Mouse (Mus musculus): Measurements from ENCODE around the gene Rbp7. TPM values are rescaled to one million over a fixed set of nuclear protein-coding genes. Genes with fewer than 3 reads are reported as not detected.
"Not testable (repeated sequence)": the region's sequence is repeated elsewhere in the genome, so short reads cannot be mapped to it uniquely, and the experiment has no call there.

The Rbp7 gene
- not detected for total RNA-seq (2022)

DNA sequence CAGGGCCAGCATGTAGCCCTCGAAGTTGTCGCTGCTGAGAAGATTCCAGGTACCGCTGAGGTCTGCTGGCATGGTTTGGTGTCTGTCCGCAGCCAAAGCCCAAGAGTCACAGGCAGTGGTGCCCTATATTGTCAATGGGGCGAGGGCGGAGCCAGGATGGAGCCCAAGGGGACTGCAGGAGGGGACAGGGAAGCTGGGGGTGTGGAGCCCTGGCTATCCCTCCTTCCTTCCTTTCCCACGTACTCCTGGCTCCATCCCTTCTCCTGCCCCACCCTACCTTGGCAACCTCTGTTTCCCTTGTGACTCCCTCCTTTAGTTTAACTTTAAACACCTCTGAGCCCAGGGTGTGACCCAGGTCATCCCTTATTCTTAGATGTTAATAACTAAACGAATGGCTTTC, at the start of gene Rbp7:
Gene Rbp7, minus strand, starts transcription at position 100 of the 400 bp plus-strand sequence.
- no peak for DNase-seq (ENCODE audit: low spot score in 2 of 2)

DNA sequence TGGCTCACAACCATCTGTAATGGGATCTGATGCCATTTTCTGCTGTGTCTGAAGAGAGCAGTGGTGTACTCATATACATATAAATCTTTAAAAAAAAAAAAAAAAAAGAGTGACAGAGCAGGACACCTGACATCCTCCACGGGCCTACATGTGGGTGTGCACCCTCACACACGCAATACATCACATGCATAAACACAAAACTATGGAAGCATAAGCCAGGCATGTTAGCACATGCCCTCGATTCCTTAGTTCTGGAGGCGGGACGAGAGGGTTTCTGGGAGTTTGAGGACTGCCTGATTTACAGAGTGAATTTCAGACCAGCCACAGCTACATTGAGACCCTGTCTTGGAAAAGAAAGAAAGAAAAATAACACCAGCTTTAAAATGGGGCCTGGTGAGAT, 49.6 kb upstream of the Rbp7 start:
- no peak for DNase-seq (ENCODE audit: low spot score in 2 of 2)

DNA sequence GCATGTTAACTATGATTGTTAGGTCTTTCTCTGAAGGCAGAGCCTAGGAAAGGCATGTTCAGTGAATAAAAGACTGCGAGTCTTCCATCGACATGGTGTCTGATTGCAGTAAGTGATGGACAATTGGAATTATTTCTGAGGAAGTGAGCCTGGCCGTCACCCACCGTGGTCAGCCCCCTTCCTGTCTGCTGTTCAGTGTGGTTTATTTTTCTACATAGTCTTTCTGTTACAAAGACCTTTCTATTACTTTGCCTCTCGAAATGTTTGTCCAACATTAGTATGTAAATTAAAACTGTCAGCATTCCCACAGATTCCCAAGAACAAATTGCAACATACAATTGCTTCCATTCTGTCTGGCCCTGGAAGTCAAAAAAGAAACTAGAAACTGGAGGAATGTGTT, 45.0 kb upstream of the Rbp7 start:
- no peak for DNase-seq (ENCODE audit: low spot score in 2 of 2)

DNA sequence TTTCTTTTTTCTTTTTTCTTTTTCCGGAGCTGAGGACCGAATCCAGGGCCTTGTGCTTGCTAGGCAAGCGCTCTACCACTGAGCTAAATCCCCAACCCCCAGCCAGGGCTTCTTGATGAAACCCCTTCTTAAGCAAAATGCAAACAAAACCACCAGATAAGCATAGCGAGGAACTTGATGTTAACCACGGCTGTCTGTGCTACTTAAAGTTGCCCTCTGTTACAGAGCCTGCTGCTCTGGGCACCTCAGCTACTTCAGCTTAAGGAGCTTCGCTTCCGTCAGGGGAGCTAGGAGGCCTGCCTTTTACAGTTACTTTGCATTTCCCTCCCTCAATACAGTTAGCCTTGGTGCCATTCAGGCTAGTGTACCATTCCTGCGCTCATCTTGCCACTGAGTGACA, 44.1 kb upstream of the Rbp7 start:
- no peak for DNase-seq (ENCODE audit: low spot score in 2 of 2)

DNA sequence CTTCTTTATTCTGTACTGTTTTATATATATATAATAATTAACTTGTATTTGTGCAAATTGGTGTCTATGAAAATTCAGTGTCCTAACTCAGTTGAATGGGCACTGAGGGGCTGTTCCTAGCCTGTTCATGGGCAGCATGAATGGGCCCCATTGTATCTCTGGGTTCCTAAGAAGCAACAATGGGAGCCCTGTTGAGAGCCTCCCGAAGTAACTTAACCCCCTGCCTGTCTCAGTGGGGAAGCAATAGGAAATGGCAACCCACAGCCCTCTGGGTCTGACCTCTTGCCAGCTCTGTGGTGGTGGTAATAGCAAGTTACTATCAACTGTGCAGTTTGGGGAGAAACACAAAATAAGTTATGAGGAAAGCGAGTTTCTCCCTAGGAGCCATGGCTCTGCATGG, 41.8 kb upstream of the Rbp7 start:
- DNase-seq (ENCODE audit: low spot score in 2 of 2): peak; percentile 32 to 56

DNA sequence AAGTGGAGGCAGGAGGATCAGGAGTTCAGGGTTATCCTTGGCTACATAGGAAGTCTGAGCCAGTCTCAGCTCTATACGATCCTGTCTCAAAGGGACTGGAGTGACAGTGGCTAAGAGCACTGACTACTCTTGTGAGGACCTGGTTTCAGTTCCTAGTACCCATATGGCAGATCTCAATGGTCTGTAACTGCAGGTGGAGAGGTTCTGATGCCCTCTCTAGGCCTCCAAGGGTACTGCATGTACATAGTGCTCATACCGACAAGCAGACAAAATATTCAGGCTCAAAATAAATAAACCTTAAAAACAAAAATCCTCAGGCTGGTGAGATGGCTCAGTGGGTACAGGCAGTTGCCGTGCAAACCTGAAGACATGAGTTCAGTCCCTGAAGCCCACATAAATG, 36.4 kb upstream of the Rbp7 start:
- no peak for DNase-seq (ENCODE audit: low spot score in 2 of 2)

DNA sequence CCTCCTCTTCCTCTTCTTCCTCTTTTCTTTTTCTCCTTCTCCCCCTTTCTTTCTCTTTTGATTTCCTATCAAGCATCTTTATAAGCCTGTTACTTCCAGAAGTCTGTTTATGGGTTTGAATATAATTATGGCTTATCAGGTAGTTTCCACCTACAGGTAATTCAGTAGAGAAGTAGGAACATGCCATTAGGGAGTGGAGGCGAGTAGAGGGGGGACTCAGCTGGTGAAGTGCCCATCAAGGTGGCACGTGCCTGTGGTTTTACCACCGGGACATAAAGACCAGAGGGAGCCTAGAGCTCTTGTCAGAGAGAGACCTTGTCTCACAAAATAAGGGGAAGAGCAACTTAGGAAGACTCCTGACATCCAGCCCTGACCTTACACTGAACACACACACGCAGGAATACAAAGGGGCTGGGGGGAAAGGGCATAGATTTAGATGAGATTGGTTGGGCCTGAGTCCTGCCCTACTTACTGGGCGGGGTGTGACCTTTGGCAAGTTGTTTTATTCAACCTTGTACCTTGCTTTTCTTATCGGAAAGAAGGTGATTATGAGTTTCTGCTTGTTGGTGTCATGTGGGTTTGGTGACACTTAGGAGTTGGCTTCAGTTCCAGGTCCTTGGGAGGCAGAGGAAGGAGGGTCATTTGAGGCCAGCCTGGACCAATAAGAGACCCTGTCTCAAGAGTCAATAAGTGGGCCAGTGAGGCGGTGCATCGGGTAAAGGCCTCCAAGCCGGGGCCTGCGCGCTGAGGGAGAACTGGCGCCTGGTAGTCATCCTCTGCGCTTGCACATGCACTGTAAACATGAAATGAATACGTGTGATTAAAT, 34.9 kb upstream of the Rbp7 start:
- no peak for DNase-seq (ENCODE audit: low spot score in 2 of 2)

DNA sequence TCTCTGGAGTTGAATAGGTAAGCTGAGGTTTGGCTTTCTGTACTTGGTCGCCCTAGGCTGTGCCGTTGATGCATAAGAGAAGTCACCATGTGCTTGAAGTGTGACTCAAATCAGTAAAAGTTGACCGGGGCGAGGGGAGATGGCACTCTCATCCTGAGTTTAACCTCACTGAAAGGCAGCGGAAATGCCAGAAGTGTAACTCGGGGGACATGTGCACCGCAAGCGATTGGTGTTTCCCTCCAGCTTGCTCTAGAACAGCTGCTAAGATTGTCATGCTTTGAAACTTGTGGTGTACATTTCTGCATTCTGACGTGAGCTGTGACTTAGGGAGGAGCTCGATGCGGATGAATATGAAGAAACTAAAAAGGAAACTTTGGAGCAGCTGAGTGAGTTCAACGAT, 33.0 kb upstream of the Rbp7 start:
- DNase-seq (ENCODE audit: low spot score in 2 of 2): no peak

DNA sequence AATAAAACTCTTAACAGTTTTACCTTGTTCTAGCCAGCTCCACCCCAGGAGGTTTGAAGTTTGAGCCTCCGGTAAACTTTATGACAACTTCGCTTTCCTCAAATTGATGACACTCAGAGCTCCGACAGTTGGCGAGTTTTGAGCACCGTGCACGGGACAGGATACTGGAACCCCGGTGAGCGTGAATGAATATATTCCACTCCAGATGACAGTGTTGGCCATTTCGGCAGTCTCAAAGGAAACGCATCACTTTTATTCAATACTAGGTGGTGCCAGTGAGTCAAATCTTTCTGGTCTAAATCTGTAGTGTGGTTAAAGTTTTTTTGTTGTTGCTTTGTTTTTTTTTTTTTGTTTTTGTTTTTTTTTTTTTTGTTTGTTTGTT, 31.0 kb upstream of the Rbp7 start:
- no peak for DNase-seq (ENCODE audit: low spot score in 2 of 2)

DNA sequence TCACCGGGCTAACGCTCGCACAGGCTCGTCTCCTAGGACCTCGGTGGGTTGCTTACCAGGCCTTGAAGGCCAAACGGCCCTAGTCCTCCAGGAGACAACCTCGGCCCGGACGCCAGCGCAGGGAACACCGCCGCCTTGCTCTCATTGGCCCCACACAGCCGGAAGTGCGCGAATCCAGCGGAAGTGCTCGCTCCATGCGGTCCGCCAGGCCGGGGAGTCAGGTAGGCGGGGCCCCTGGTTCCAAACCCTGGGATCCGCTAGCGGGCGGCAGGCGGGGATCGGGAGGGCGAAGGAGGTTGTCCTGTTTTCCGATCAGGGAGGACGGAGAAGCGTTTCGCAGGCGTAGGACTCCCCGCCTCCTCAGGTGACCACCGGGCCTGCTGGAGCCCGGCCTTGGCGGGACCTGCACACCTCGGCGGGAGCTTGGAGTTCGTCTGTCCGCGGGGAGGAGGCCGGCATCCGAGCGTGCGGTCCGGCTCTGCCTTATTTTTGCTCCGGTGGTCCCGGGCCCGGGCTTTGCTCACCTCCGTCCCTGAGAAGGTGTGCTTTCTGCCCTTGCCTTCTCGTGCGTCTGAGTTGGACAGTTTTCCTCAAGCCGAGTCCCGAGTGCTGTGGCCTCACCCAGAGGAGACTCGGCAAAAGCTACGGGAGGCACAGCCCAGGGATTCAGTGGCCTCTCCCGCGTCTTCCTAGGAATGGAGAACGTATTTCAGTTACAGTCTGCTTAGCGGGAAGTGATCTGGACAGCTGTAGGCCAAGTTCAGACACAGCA, 30.5 kb upstream of the Rbp7 start, which contains the start of the genes Nmnat1 and Lzic:
Gene Nmnat1, minus strand, starts transcription at position 150 of the 772 bp plus-strand sequence.
Gene Lzic, plus strand, starts transcription at position 177 of the 772 bp plus-strand sequence.
- DNase-seq (ENCODE audit: low spot score in 2 of 2): peak; percentile 82 to 92

DNA sequence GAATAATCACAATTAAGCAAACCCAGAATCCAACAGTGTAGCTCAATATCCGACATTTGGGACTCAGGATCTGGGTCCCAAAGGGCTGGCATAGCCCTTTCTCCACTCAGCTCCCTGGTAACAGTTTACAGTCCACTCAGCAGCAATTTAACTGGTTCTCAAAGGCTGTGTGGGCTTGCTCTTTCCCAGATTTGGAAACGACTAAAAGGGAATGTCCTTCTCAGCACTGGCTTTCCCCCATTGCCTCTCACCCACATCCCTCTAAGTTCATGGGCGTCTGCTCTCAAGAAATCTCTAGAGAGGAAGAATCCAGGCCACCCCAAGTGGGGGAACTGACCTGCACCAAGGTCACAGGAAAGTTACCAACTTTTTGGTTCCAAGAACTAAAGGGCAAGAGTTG, 29.8 kb upstream of the Rbp7 start:
- peak in 1 of 2 experiments; percentile 13 for DNase-seq (ENCODE audit: low spot score in 2 of 2)

DNA sequence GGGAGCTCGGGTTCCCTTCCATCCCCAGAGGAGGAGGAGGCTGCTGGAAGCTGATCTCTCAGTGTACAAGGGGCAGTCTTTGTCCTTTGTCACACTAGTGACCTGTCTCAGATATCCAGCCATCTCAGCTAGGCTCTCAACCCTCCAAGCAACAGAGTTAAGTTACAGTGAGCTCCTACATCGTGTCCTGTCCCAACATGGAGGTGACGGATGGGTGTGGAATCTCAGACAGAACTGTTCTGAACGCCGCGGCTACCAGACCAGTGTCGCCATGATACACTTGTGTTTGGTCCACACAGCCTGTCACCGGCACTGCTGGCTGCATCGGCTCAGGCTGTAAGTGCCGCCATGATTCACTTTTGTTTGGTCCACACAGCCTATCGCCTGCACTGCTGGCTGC, 22.3 kb upstream of the Rbp7 start, which contains the start of gene Tmem274:
Gene Tmem274, plus strand, starts transcription at position 301 of the 400 bp plus-strand sequence.
- no peak for DNase-seq (ENCODE audit: low spot score in 2 of 2)

DNA sequence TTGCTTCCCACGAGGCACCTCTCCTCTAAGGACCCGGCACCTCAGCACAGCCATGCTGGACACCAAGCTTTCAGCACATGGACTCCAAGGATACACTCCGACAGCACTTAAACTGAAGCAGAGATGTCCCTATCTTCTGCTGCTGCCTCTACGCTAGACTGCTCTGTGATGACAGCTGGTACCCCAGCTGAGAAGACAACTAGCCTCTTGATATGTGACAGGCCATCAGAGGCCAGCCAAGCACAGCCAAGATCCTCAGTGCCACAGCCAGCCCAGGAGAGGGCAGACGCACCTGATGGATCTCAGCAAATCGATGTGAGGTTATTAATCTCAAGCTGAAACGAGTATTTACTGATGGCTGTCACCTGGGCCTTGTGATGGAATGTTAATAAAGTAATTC, 20.3 kb upstream of the Rbp7 start:
- no peak for DNase-seq (ENCODE audit: low spot score in 2 of 2)

DNA sequence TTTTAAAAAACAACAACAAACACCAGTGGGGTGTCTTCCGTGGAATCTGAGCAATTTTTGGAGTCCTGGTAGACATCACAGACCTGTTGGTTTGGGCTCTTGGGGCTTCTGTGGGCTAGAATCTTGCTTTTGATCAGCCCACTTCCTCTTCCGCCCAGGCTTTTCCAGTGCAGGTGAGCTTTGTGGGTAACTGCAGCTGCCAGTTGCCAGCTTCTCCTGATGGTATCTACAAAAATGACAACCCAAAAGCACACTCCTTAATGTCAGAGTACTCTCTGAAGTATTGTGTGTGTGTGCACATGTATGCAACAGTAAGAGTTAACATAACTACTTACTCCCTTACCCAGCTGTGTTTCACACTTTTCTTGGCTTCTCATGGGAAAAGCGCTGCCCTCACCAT, 14.8 kb upstream of the Rbp7 start:
- no peak for DNase-seq (ENCODE audit: low spot score in 2 of 2)

DNA sequence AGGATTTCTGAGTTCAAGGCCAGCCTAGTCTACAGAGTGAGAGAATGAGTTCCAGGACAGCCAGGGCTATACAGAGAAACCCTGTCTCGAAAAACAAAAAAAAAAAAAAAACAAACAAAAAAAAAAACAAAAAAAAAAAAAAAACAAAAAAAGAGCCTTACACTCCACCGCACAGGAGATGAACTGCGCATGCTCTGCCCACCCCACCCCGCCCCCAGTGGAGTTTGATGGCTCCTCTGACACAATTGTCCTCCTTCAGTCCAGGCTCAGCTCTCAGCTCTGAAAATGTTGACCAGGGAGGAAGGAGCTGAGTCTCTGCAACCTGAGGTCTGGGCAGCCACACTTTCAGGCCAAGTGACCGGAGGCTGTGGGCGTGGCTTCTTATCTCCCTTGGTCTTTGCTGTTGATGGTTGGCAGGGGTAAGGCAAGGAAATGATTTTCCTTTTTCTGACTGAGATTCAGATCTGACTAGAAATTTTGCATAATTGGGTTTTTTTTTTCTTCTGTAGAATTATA, 8.7 kb upstream of the Rbp7 start:
- DNase-seq (ENCODE audit: low spot score in 2 of 2): no peak

DNA sequence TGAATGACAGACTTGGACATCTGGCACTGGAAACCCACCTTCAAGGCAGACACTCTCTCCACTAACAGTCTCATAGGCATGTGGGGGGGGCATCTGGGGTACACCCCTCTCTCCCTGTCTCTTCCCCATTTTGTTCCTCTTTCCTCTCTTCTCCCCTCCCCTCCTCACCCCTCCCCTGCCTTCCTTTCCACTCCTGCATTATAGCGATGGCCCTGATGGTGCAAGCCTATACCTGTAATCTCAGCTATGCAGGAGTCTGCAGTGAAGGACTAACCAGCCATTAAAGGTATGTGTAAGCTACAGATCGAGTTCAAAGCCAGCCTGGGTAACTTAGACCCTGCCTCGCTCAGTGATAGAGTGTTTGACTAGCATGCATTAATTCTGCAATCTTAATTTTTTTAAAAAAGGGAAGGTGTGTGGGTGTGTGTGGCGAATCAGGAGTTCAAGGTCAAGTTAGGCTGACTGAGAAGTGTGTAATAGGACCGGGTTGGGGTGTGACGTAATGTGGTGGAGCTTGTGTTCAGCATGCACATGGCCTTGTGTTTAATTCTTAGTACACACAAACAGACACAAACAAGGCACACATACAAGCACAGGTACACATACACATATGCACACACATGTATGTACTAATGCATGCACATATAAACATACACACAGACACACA, 7.7 kb upstream of the Rbp7 start:
- no peak for DNase-seq (ENCODE audit: low spot score in 2 of 2)

DNA sequence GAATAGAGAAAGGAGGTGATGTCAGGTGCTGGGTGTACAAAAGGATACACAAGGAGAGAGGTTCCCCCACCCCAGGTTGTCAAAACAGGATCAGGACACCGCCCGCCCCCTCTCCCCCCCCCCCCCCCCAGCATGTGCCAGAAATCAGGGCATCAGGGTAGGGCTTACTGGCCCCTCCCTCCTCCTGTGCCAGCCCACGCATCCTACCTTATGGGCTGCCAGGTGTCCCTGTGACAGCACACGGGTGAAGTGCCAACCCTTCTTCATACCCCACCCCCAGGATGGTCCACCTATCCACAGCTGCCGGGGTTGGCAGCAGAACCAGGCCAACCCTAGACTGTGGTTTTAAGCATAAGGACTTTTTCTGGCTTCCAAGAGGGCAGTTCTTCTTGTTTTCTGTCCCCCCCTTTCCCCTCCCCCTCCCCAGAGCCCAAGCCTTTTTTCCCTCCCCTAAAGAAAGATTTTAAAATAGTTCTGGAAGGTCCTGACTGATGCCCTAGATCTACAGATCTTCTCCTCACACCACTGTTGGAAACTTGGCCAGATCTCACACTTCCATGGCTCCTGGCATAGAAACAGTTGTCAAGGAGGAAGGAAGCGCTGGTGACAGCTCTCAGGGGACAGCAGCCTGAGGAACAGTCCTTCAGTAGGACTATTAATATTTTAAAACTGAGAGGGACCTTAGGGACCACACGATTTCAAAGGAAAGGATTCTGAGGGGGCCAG, 7.0 kb upstream of the Rbp7 start:
- no peak for DNase-seq (ENCODE audit: low spot score in 2 of 2)

DNA sequence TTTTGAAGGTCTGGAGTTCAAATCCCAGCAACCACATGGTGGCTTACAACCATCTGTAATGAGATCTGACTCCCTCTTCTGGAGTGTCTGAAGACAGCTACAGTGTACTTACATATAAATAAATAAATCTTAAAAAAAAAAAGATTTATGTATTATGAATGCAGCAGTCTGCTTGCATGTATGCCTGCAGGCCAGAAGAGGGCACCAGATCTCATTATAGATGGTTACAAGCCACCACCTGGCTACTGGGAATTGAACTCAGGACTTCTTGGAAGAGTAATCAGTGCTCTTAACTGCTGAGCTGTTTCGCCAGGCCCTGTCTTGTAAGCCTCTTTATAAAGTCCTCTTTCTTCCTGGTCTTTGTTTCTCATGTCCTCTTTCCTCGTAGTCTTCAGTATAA, 5.7 kb upstream of the Rbp7 start:
- DNase-seq (ENCODE audit: low spot score in 2 of 2): not testable (repeated sequence)

DNA sequence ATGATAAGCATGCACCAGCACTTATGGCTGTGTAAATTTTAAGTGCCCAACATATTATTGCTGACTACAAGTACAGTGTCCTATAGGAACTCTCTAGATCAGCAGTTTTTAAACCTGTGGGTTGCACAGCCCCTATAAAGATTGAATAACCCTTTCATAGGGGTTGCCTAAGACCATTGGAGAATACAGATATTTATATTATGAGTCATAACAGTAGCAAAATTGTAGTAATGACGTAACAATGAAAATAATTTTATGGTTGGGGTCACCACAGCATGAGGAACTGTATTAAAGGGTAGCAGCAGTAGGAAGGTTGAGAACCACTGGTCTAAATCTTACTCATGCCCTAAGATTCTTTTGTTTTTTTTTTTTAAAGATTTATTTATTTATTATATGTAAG, 4.6 kb upstream of the Rbp7 start:
- DNase-seq (ENCODE audit: low spot score in 2 of 2): no peak

DNA sequence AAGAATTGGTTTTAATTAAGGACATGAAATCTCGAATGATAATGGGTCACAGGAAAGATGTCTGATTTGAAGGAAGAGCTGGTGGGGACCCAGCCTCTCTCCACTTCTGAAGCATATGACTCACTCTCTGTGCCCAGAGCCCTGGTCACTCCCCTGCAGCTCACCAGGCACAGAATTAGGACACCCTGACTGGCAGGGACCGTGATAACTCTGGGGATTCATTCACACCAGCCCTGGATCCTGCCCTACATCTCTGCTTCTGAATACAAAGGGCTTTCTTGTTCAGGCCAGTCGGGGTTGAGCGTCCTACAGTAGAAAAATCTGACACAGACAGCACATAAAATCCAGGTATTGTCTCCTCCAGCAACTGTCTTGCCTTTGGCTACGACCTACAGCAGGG, 3.7 kb upstream of the Rbp7 start:
- DNase-seq (ENCODE audit: low spot score in 2 of 2): no peak

DNA sequence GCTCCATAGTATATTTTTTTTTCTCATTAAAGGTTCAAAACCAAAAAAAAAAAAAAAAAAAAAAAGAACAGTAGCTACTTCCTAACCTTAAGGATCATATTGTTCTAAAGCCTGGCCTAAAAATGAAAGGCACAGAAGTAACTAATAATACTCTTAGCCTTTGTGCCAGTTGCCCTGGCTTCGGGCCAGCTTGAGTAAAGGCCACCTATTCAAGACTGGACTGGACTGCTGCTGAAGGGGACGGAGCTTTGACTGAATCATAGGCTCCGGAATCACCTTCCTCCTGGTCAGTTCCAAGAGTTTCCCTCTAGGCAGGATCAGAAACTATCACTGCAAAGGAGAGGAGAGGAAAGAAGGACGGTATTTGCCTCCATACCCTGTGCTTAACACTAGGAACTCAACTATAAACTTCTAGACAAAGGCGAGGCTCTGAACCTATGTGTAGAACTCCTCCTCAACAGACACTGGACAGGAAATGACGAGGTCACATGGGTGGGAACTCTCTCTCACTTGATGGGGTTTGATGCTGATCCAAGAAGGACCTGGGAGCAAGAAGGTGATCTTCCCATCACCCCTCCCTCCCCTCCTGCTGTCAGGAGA, 3.2 kb upstream of the Rbp7 start:
- DNase-seq (ENCODE audit: low spot score in 2 of 2): no peak
